Mouse (Mus musculus) heart, embryonic 13.5 days (tissue): ENCODE measurements around the gene Rapgef2. TPM values are rescaled to one million over a fixed set of nuclear protein-coding genes. Genes with fewer than 3 reads are reported as not detected.

Experiments
- ATAC-seq: fragments of 200-750 bp; cut with Nextera tagmentation; 2 replicates; pipeline ENCODE4 v1.8.0; 2017; ENCODE audit warnings: moderate TSS enrichment; ENCODE audit not compliant: insufficient number of reproducible peaks, low FRiP score, low TSS enrichment; ENCODE audit errors: extremely low read depth
- H3K27ac ChIP-seq: fragments of 300-500 bp; sonication (generic); replicated peaks from 2 replicates; pipeline ENCODE4 v1.5.1; 2015; ENCODE audit warnings: moderate library complexity, mild to moderate bottlenecking, inconsistent platforms
- H3K27me3 ChIP-seq: fragments of 300-500 bp; sonication (generic); replicated peaks from 2 replicates; pipeline ENCODE4 v1.6.1; 2015; ENCODE audit warnings: mild to moderate bottlenecking, inconsistent platforms
- H3K36me3 ChIP-seq: fragments of 300-500 bp; sonication (generic); 2 replicates; pipeline ENCODE4 v1.6.1; 2015; ENCODE audit warnings: mild to moderate bottlenecking, inconsistent platforms
- H3K4me1 ChIP-seq: fragments of 300-500 bp; sonication (generic); 2 replicates; pipeline ENCODE4 v1.6.1; 2015; ENCODE audit warnings: inconsistent platforms
- H3K4me2 ChIP-seq: fragments of 300-500 bp; sonication (generic); 2 replicates; pipeline ENCODE4 v1.6.1; 2015; ENCODE audit warnings: inconsistent platforms, mild to moderate bottlenecking, moderate library complexity
- H3K4me3 ChIP-seq: fragments of 300-500 bp; sonication (generic); 2 replicates; pipeline ENCODE4 v1.5.1; 2015; ENCODE audit warnings: moderate library complexity, mild to moderate bottlenecking, inconsistent platforms
- H3K9ac ChIP-seq: fragments of 300-500 bp; sonication (generic); 2 replicates; pipeline ENCODE4 v1.6.1; 2015; ENCODE audit warnings: inconsistent platforms, mild to moderate bottlenecking, moderate library complexity
- H3K9me3 ChIP-seq: fragments of 300-500 bp; sonication (generic); 2 replicates; pipeline ENCODE4 v1.6.1; 2016; ENCODE audit warnings: inconsistent platforms
- WGBS: fragments of 180-500 bp; shearing (Covaris S2); methylation state at CpG from one replicate; pipeline ENCODE4 v1.1.7; 2015; ENCODE audit warnings: mixed read lengths; 5-methylcytosine and 5-hydroxymethylcytosine counted together
- polyA plus RNA-seq: library from polyadenylated mRNA; unstranded; fragments of >200 nt; fragmentation: Nextera tagmentation; extraction: Ambion mirVana; gene quantifications from 2 replicates; pipeline ENCODE4 v1.2.1, GENCODE M21; 2015

The Rapgef2 gene
- polyA plus RNA-seq, 1 experiment from 2014 or later, result 4.1 TPM

- H3K9ac ChIP-seq, result no peak overlapping the region
- no peak for ATAC-seq
- no peak overlapping the region for H3K4me3 ChIP-seq
- H3K4me1 ChIP-seq, result peaks cover 41% of the 10 kb centered on the region
- no peaks in the 10 kb centered on the region for H3K36me3 ChIP-seq
- no peaks in the 10 kb centered on the region for H3K9me3 ChIP-seq
- no peaks in the 10 kb centered on the region for H3K27me3 ChIP-seq
- H3K4me2 ChIP-seq, result no peak overlapping the region
- H3K27ac ChIP-seq, result 0 out of 2 replicates have a peak overlapping the region, but pooled peaks have one; percentile 24
- 64% methylated on average over 10 of the region's 10 CpGs for WGBS
Measured at GRCm38 (mm10) chr3:79219144-79219930, 67.0 kb downstream of the Rapgef2 start.

- no peaks in the 10 kb centered on the region for H3K27me3 ChIP-seq
- 0 out of 2 replicates have a peak overlapping the region, but pooled peaks have one; percentile 26 for H3K27ac ChIP-seq
- ATAC-seq, result no peak
- H3K9ac ChIP-seq, result no peak overlapping the region
- H3K4me3 ChIP-seq, result no peak overlapping the region
- H3K36me3 ChIP-seq, result no peaks in the 10 kb centered on the region
- no peak overlapping the region for H3K4me2 ChIP-seq
- peaks cover 38% of the 10 kb centered on the region for H3K4me1 ChIP-seq
- 53% methylated on average over 4 of the region's 4 CpGs for WGBS
- no peaks in the 10 kb centered on the region for H3K9me3 ChIP-seq
Measured at GRCm38 (mm10) chr3:79218566-79219051, 67.7 kb downstream of the Rapgef2 start.

GRCm38 (mm10) chr3:79210243-79210642 lies 76.1 kb downstream of the Rapgef2 start:
- no peak overlapping the region for H3K27ac ChIP-seq
- no peak overlapping the region for H3K4me2 ChIP-seq
- ATAC-seq, result no peak
- H3K4me1 ChIP-seq, result peaks cover 9% of the 10 kb centered on the region
- no peak overlapping the region for H3K9ac ChIP-seq
- H3K4me3 ChIP-seq, result no peak overlapping the region
- H3K27me3 ChIP-seq, result no peaks in the 10 kb centered on the region
- peaks cover 22% of the 10 kb centered on the region for H3K36me3 ChIP-seq
- no peaks in the 10 kb centered on the region for H3K9me3 ChIP-seq
- WGBS, result 72% methylated on average over 5 of the region's 5 CpGs

GRCm38 (mm10) chr3:79207216-79207615 lies 79.1 kb downstream of the Rapgef2 start:
- WGBS, result 83% methylated on average over 2 of the region's 2 CpGs
- Histone ChIP-seq H3K4me1 (peaks cover 19% of the 10 kb centered on the region), H3K27ac (no peak overlapping the region), H3K36me3 (peaks cover 22% of the 10 kb centered on the region), H3K9ac (no peak overlapping the region), H3K4me3 (no peak overlapping the region), H3K9me3 (no peaks in the 10 kb centered on the region), H3K27me3 (no peaks in the 10 kb centered on the region), H3K4me2 (no peak overlapping the region)
- no peak for ATAC-seq

- no peak overlapping the region for H3K27ac ChIP-seq
- 86% methylated on average over 7 of the region's 7 CpGs for WGBS
- no peak for ATAC-seq
- H3K36me3 ChIP-seq, result peaks cover 22% of the 10 kb centered on the region
- no peak overlapping the region for H3K4me2 ChIP-seq
- no peaks in the 10 kb centered on the region for H3K27me3 ChIP-seq
- no peak overlapping the region for H3K4me3 ChIP-seq
- H3K9me3 ChIP-seq, result no peaks in the 10 kb centered on the region
- no peak overlapping the region for H3K9ac ChIP-seq
- H3K4me1 ChIP-seq, result peaks cover 19% of the 10 kb centered on the region
Measured at GRCm38 (mm10) chr3:79206524-79206923, 79.8 kb downstream of the Rapgef2 start.

- Histone ChIP-seq H3K36me3 (peaks cover 22% of the 10 kb centered on the region), H3K27me3 (no peaks in the 10 kb centered on the region), H3K4me3 (no peak overlapping the region), H3K9me3 (no peaks in the 10 kb centered on the region), H3K9ac (no peak overlapping the region), H3K4me1 (peaks cover 19% of the 10 kb centered on the region), H3K4me2 (no peak overlapping the region), H3K27ac (no peak overlapping the region)
- whole genome bisulfite sequencing, result 80% methylated on average over 4 of the region's 4 CpGs
- ATAC-seq, result no peak
Measured at GRCm38 (mm10) chr3:79205981-79206380, 80.3 kb downstream of the Rapgef2 start.

GRCm38 (mm10) chr3:79205112-79205511 lies 81.2 kb downstream of the Rapgef2 start:
- no peak for ATAC-seq
- Histone ChIP-seq H3K4me3 (no peak overlapping the region), H3K36me3 (peaks cover 22% of the 10 kb centered on the region), H3K4me2 (no peak overlapping the region), H3K27me3 (no peaks in the 10 kb centered on the region), H3K27ac (no peak overlapping the region), H3K9ac (no peak overlapping the region), H3K4me1 (peaks cover 19% of the 10 kb centered on the region), H3K9me3 (no peaks in the 10 kb centered on the region)
- WGBS, result 50% methylated on average over 3 of the region's 3 CpGs

GRCm38 (mm10) chr3:79204261-79204660 lies 82.1 kb downstream of the Rapgef2 start:
- H3K27ac ChIP-seq, result no peak overlapping the region
- H3K27me3 ChIP-seq, result no peaks in the 10 kb centered on the region
- no peak overlapping the region for H3K4me2 ChIP-seq
- H3K36me3 ChIP-seq, result peaks cover 17% of the 10 kb centered on the region
- 87% methylated on average over 9 of the region's 9 CpGs for WGBS
- H3K4me3 ChIP-seq, result no peak overlapping the region
- no peak overlapping the region for H3K9ac ChIP-seq
- no peak for ATAC-seq
- peaks cover 19% of the 10 kb centered on the region for H3K4me1 ChIP-seq
- no peaks in the 10 kb centered on the region for H3K9me3 ChIP-seq

GRCm38 (mm10) chr3:79203821-79204220 lies 82.5 kb downstream of the Rapgef2 start:
- H3K27me3 ChIP-seq, result no peaks in the 10 kb centered on the region
- H3K4me3 ChIP-seq, result no peak overlapping the region
- H3K9me3 ChIP-seq, result no peaks in the 10 kb centered on the region
- H3K4me2 ChIP-seq, result no peak overlapping the region
- peaks cover 19% of the 10 kb centered on the region for H3K4me1 ChIP-seq
- H3K27ac ChIP-seq, result no peak overlapping the region
- peaks cover 14% of the 10 kb centered on the region for H3K36me3 ChIP-seq
- no peak overlapping the region for H3K9ac ChIP-seq
- WGBS, result 82% methylated on average over 5 of the region's 5 CpGs
- no peak for ATAC-seq

GRCm38 (mm10) chr3:79203178-79203577 lies 83.1 kb downstream of the Rapgef2 start:
- peaks cover 9% of the 10 kb centered on the region for H3K36me3 ChIP-seq
- H3K27me3 ChIP-seq, result no peaks in the 10 kb centered on the region
- H3K9ac ChIP-seq, result no peak overlapping the region
- no peaks in the 10 kb centered on the region for H3K9me3 ChIP-seq
- WGBS, result 52% methylated on average over 3 of the region's 3 CpGs
- no peak overlapping the region for H3K27ac ChIP-seq
- no peak for ATAC-seq
- no peak overlapping the region for H3K4me2 ChIP-seq
- peaks cover 21% of the 10 kb centered on the region for H3K4me1 ChIP-seq
- no peak overlapping the region for H3K4me3 ChIP-seq

- H3K27ac ChIP-seq, result no peak overlapping the region
- WGBS, result 34% methylated on average over 11 of the region's 11 CpGs
Measured at GRCm38 (mm10) chr3:79202275-79203153, 83.8 kb downstream of the Rapgef2 start.

More at GRCm38 (mm10) chr3:79202275-79203153, 83.8 kb downstream of the Rapgef2 start:
- ATAC-seq, result no peak; the same call in 1 of the 2 replicates
- H3K4me1 ChIP-seq, result peaks cover 22% of the 10 kb centered on the region
- H3K36me3 ChIP-seq, result peaks cover 9% of the 10 kb centered on the region
- peak overlapping the region; percentile 37 for H3K4me2 ChIP-seq
- H3K27me3 ChIP-seq, result no peaks in the 10 kb centered on the region
- no peak overlapping the region for H3K4me3 ChIP-seq
- H3K9ac ChIP-seq, result 0 out of 2 replicates have a peak overlapping the region, but pooled peaks have one; percentile 41
- H3K9me3 ChIP-seq, result no peaks in the 10 kb centered on the region
